Mouse (Mus musculus) erythroid progenitor cell, adult 5-6 weeks (primary cell): Measurements from ENCODE around the gene Spag17. TPM values are rescaled to one million over a fixed set of nuclear protein-coding genes. Genes with fewer than 3 reads are reported as not detected.
A peak's percentile ranks its signal among the peaks of the same experiment; 100 is the strongest.

Experiments
- ATAC-seq: replicated peaks from 2 replicates; pipeline ENCODE4 v1.8.0; 2016; ENCODE audit warnings: moderate number of reproducible peaks, mild to moderate bottlenecking, moderate TSS enrichment, inconsistent platforms; ENCODE audit not compliant: poor library complexity, low FRiP score, severe bottlenecking
- total RNA-seq, 2 experiments: library from RNA; stranded (forward) in 1 of 2; stranded (reverse) in 1 of 2; fragments of 150-400 nt in 1 of 2; fragments of 186-747, 209-891 nt in 1 of 2; gene quantifications; 2 replicates each; pipeline versions ENCODE4 v1.2.3 to v1.2.4; 2015 to 2017; ENCODE audit warnings: low replicate concordance in 2 of 2

Spag17 gene
- total RNA-seq, 2 experiments from 2014 or later, result not detected

DNA sequence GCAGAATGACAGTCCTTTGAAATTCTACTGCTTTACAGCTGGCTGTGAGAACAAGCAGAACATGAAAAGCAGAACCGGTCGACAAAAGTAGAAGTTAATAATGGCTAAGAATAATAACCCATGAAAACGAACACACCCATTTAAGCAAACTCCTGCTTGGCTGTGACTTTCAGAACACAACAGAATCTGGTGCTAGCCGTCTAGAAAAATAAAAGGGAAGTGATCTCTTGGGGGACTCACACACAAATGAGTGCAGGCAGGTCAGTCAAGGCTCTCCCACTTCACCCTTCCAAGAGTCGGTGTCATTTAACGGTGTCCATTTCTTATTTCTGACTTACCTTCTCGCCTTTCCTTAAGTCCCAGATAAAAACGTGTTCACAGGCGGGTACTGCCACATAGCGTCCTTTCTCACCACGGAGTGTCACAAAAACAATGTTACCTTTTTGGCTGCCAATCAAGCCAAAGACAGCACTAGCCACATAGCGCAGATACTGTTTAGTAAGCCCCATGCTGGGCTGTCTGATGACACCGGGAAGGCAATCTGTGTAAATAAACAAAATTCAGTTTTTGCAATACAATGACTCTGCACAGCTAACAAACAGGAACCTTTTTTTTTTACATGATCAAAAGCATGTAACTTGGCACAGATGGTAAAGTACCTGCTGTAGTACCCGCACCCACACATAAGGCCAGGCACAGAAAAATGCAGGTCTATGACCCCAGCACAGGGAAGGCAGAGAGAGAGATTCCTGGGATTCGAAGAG, 275.7 kb downstream of the Spag17 start:
- no peak for ATAC-seq

DNA sequence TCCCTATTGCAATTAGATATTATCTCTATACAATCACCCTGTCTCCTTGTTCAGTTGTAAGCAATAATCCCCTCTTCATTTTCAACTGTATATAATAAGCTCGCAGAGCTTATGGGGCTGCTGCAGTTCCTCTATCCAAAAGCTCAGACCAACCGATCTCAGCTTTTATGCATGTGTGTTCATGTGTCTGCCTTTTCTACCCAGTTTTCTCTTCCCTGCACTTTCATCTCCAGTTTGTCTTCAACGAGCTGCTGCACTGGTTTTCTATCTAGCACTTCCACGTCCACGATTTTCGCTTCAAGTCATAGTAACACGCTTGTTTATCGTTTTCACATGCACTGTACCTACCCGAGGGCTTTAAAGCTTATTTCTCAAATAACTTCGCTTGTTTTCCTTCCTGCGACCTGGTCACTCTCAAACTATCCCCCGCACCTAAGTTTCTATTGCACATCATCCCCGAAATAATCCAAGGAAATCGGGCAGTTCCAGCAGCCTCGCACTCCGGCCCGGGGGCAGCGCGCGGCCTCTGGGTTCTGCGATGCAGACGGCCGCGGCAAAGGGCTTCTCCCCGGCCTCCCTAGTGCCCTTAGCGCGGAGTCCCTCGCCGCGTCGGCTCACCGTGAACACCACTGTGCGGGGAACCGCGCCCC, 276.6 kb downstream of the Spag17 start:
- ATAC-seq, result no peak

GRCm38 (mm10) chr3:100162315-100163105, 277.3 kb downstream of the Spag17 start, which contains the start of the genes Gdap2 and Wdr3:
TSS of gene Gdap2 (plus strand) at chr3:100162381.
TSS of gene Wdr3 (minus strand) at chr3:100162407.
- ATAC-seq, result peak; percentile 100

DNA sequence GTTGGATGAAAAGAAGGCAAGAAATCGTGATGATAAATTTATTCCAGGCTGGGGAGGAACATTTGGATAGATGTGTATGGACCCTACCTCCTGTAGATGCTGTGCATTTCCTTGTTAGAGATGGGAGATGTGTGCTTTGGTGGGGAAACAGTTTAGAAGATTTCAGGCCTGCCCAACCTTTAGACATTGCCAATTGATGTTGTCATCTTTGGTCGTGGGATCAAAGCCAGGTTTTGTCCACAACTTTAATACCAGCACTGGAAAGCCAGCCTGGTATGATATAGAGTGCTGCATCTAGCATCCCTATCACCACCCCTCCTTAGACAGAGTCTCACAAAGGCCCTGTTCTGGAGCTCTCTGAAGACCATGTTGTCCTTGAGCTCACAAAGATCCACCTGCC, 278.4 kb downstream of the Spag17 start:
- ATAC-seq, result no peak

DNA sequence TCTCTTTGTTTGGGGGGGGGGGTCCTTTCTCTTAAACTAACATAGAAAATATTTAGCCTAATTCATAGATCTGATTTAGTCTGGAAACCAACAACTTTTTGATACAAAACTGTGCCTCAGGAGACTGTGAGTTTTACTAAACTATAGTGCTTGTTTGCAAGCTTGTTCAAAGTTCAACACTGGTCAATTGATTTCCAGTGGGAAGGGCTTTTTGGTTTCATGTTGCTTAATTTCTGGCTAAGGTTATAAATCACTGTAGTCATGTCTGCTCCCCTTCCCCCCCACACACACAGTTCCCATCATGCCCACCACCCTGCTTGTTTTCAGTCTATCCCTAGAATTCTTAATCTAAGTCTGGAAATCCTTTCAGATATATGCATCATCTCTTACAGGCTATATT, 279.8 kb downstream of the Spag17 start:
- no peak for ATAC-seq

GRCm38 (mm10) chr3:100176031-100176430, 290.8 kb downstream of the Spag17 start:
- ATAC-seq, result no peak

- no peak for ATAC-seq
Measured at GRCm38 (mm10) chr3:100180471-100180870, 295.3 kb downstream of the Spag17 start.

GRCm38 (mm10) chr3:100189444-100189843, 304.2 kb downstream of the Spag17 start:
- no peak for ATAC-seq

DNA sequence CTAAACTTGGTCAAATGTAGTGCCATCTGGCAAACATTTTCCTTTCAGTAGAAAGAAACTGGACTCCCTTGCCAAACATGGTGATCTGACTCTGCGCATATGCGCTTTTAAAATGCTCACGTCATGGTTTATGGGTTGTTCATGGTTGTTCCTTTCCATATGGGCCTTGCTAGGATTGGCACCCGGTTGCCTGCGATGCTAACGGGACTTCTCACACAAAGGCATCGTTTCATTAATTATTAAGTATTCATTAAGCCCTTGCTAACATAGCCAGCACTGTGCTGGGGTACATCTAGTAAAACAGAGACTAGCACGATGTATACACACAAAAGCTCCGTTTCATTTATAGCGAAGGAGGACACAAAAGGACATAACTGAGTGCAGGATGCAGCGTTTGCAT, 304.7 kb downstream of the Spag17 start:
- ATAC-seq, result no peak
